Mouse (Mus musculus) liver, embryonic 12.5 days (tissue): ENCODE data around the gene Coro1c. TPM values are rescaled to one million over a fixed set of nuclear protein-coding genes. Genes with fewer than 3 reads are reported as not detected.
"Not testable (repeated sequence)": the region's sequence is repeated elsewhere in the genome, so short reads cannot be mapped to it uniquely, and the experiment has no call there.

Experiments used
- ATAC-seq: fragments of 200-750 bp; cut with Nextera tagmentation; 2 replicates; pipeline ENCODE4 v1.8.0; 2017; ENCODE audit warnings: moderate number of reproducible peaks, mild to moderate bottlenecking, moderate library complexity
- H3K27ac ChIP-seq: fragments of 300-500 bp; sonication (generic); 2 replicates; pipeline ENCODE4 v1.5.1; 2016; ENCODE audit warnings: mild to moderate bottlenecking
- H3K27me3 ChIP-seq: fragments of 300-500 bp; sonication (generic); replicated peaks from 2 replicates; pipeline ENCODE4 v1.6.1; 2016; ENCODE audit warnings: mild to moderate bottlenecking, moderate library complexity
- H3K36me3 ChIP-seq: fragments of 300-500 bp; sonication (generic); 2 replicates; pipeline ENCODE4 v1.6.1; 2016; ENCODE audit warnings: mild to moderate bottlenecking, moderate library complexity
- H3K4me1 ChIP-seq: fragments of 300-500 bp; sonication (generic); 2 replicates; pipeline ENCODE4 v1.6.1; 2016
- H3K4me2 ChIP-seq: fragments of 300-500 bp; sonication (generic); 2 replicates; pipeline ENCODE4 v1.6.1; 2016; ENCODE audit warnings: mild to moderate bottlenecking, moderate library complexity
- H3K4me3 ChIP-seq: fragments of 300-500 bp; sonication (generic); 2 replicates; pipeline ENCODE4 v1.5.1; 2016; ENCODE audit warnings: mild to moderate bottlenecking, moderate library complexity
- H3K9ac ChIP-seq: fragments of 300-500 bp; sonication (generic); 2 replicates; pipeline ENCODE4 v1.6.1; 2016; ENCODE audit warnings: mild to moderate bottlenecking, moderate library complexity
- H3K9me3 ChIP-seq: fragments of 300-500 bp; sonication (generic); replicated peaks from 2 replicates; pipeline ENCODE4 v1.6.1; 2016; ENCODE audit warnings: mild to moderate bottlenecking, moderate library complexity
- WGBS: fragments of 180-500 bp; shearing (Covaris S2); methylation state at CpG from one replicate; pipeline ENCODE4 v1.1.7; 2016; ENCODE audit not compliant: insufficient replicate concordance; 5-methylcytosine and 5-hydroxymethylcytosine counted together
- polyA plus RNA-seq: library from polyadenylated mRNA; unstranded; fragments of >200 nt; fragmentation: Nextera tagmentation; extraction: Ambion mirVana; gene quantifications from 2 replicates; pipeline ENCODE4 v1.2.1, GENCODE M21; 2016

Gene Coro1c
- polyA plus RNA-seq, 1 experiment from 2014 or later, result 78.7 TPM

- 13% methylated on average over 15 of the region's 15 CpGs for WGBS
- H3K4me2 ChIP-seq, result peak overlapping the region; percentile 29
Observed at GRCm38 (mm10) chr5:113815638-113816152, 92.9 kb downstream of the Coro1c start.

GRCm38 (mm10) chr5:113815041-113815389 lies 93.5 kb downstream of the Coro1c start:
- peaks cover 5% of the 10 kb centered on the region; the same call in 1 of the 2 replicates for H3K9me3 ChIP-seq
- H3K9ac ChIP-seq, result no peak overlapping the region
- H3K27me3 ChIP-seq, result peaks cover 23% of the 10 kb centered on the region
- WGBS, result 49% methylated on average over 11 of the region's 11 CpGs
- no peak for ATAC-seq
- no peaks in the 10 kb centered on the region for H3K36me3 ChIP-seq
- H3K4me2 ChIP-seq, result no peak overlapping the region
- H3K27ac ChIP-seq, result no peak overlapping the region
- no peak overlapping the region for H3K4me3 ChIP-seq
- H3K4me1 ChIP-seq, result no peaks in the 10 kb centered on the region

More at GRCm38 (mm10) chr5:113815638-113816152, 92.9 kb downstream of the Coro1c start:
- no peak overlapping the region for H3K4me3 ChIP-seq
- H3K4me1 ChIP-seq, result no peaks in the 10 kb centered on the region
- no peaks in the 10 kb centered on the region for H3K36me3 ChIP-seq
- peaks cover 5% of the 10 kb centered on the region; the same call in 1 of the 2 replicates for H3K9me3 ChIP-seq
- peaks cover 23% of the 10 kb centered on the region for H3K27me3 ChIP-seq
- no peak for ATAC-seq
- no peak overlapping the region for H3K27ac ChIP-seq
- H3K9ac ChIP-seq, result no peak overlapping the region

- Histone ChIP-seq H3K4me1 (no peaks in the 10 kb centered on the region), H3K36me3 (no peaks in the 10 kb centered on the region), H3K4me2 (no peak overlapping the region), H3K4me3 (no peak overlapping the region), H3K27ac (no peak overlapping the region), H3K9me3 (peaks cover 5% of the 10 kb centered on the region; the same call in 1 of the 2 replicates), H3K27me3 (peaks cover 23% of the 10 kb centered on the region), H3K9ac (no peak overlapping the region)
- WGBS, result 35% methylated on average over 27 of the region's 27 CpGs
- ATAC-seq, result no peak
Observed at GRCm38 (mm10) chr5:113814111-113815040, 94.2 kb downstream of the Coro1c start.

GRCm38 (mm10) chr5:113813608-113814007 lies 95.0 kb downstream of the Coro1c start:
- no peak overlapping the region for H3K27ac ChIP-seq
- peaks cover 20% of the 10 kb centered on the region for H3K27me3 ChIP-seq
- H3K4me3 ChIP-seq, result no peak overlapping the region
- H3K9ac ChIP-seq, result no peak overlapping the region
- ATAC-seq, result no peak
- no peaks in the 10 kb centered on the region for H3K36me3 ChIP-seq
- 16% methylated on average over 9 of the region's 9 CpGs for WGBS
- H3K9me3 ChIP-seq, result peaks cover 5% of the 10 kb centered on the region; the same call in 1 of the 2 replicates
- H3K4me2 ChIP-seq, result no peak overlapping the region
- H3K4me1 ChIP-seq, result no peaks in the 10 kb centered on the region

GRCm38 (mm10) chr5:113812638-113813037 lies 95.9 kb downstream of the Coro1c start:
- no peak for ATAC-seq
- H3K9ac ChIP-seq, result no peak overlapping the region
- H3K27me3 ChIP-seq, result peaks cover 26% of the 10 kb centered on the region
- no peak overlapping the region for H3K27ac ChIP-seq
- no peak overlapping the region for H3K4me3 ChIP-seq
- 53% methylated on average over 2 of the region's 2 CpGs for WGBS
- H3K4me1 ChIP-seq, result peaks cover 4% of the 10 kb centered on the region; the same call in 1 of the 2 replicates
- no peaks in the 10 kb centered on the region for H3K36me3 ChIP-seq
- H3K4me2 ChIP-seq, result no peak overlapping the region
- peaks cover 5% of the 10 kb centered on the region; the same call in 1 of the 2 replicates for H3K9me3 ChIP-seq

GRCm38 (mm10) chr5:113811824-113812420 lies 96.6 kb downstream of the Coro1c start:
- not testable (repeated sequence) for H3K36me3 ChIP-seq, H3K4me1 ChIP-seq, H3K4me3 ChIP-seq, H3K4me2 ChIP-seq, H3K9me3 ChIP-seq, H3K27ac ChIP-seq, H3K9ac ChIP-seq, ATAC-seq
- peaks cover 34% of the 10 kb centered on the region for H3K27me3 ChIP-seq
- WGBS, result 14% methylated on average over 11 of the region's 12 CpGs

- peaks cover 5% of the 10 kb centered on the region; the same call in 1 of the 2 replicates for H3K9me3 ChIP-seq
- H3K27me3 ChIP-seq, result peaks cover 35% of the 10 kb centered on the region
- 61% methylated on average over 4 of the region's 4 CpGs for WGBS
- no peak for ATAC-seq
- no peak overlapping the region for H3K4me2 ChIP-seq
- H3K36me3 ChIP-seq, result no peaks in the 10 kb centered on the region
- no peak overlapping the region for H3K9ac ChIP-seq
- peaks cover 10% of the 10 kb centered on the region for H3K4me1 ChIP-seq
- no peak overlapping the region for H3K27ac ChIP-seq
- no peak overlapping the region for H3K4me3 ChIP-seq
Observed at GRCm38 (mm10) chr5:113810111-113810510, 98.4 kb downstream of the Coro1c start.

GRCm38 (mm10) chr5:113808177-113808576 lies 100.4 kb downstream of the Coro1c start:
- WGBS, result 34% methylated on average over 2 of the region's 2 CpGs
- Histone ChIP-seq H3K36me3 (no peaks in the 10 kb centered on the region), H3K4me1 (peaks cover 18% of the 10 kb centered on the region), H3K27me3 (peaks cover 24% of the 10 kb centered on the region), H3K9me3 (peaks cover 5% of the 10 kb centered on the region; the same call in 1 of the 2 replicates), H3K4me3 (no peak overlapping the region), H3K27ac (no peak overlapping the region), H3K9ac (no peak overlapping the region), H3K4me2 (no peak overlapping the region)
- no peak for ATAC-seq

GRCm38 (mm10) chr5:113807712-113808111 lies 100.8 kb downstream of the Coro1c start:
- peaks cover 19% of the 10 kb centered on the region for H3K27me3 ChIP-seq
- H3K9ac ChIP-seq, result no peak overlapping the region
- peaks cover 18% of the 10 kb centered on the region for H3K4me1 ChIP-seq
- H3K4me2 ChIP-seq, result no peak overlapping the region
- WGBS, result 55% methylated on average over 9 of the region's 9 CpGs
- no peak overlapping the region for H3K4me3 ChIP-seq
- no peaks in the 10 kb centered on the region for H3K36me3 ChIP-seq
- no peak overlapping the region for H3K27ac ChIP-seq
- peaks cover 5% of the 10 kb centered on the region; the same call in 1 of the 2 replicates for H3K9me3 ChIP-seq
- no peak for ATAC-seq

GRCm38 (mm10) chr5:113806414-113806813 lies 102.1 kb downstream of the Coro1c start:
- no peak overlapping the region for H3K27ac ChIP-seq

GRCm38 (mm10) chr5:113805301-113805700 lies 103.3 kb downstream of the Coro1c start:
- Histone ChIP-seq H3K4me3 (no peak overlapping the region), H3K27ac (no peak overlapping the region)

More at GRCm38 (mm10) chr5:113806414-113806813, 102.1 kb downstream of the Coro1c start:
- no peak overlapping the region for H3K9ac ChIP-seq
- H3K4me3 ChIP-seq, result no peak overlapping the region
- H3K27me3 ChIP-seq, result peaks cover 18% of the 10 kb centered on the region
- no peak overlapping the region for H3K4me2 ChIP-seq
- ATAC-seq, result no peak
- H3K36me3 ChIP-seq, result no peaks in the 10 kb centered on the region
- peaks cover 18% of the 10 kb centered on the region for H3K4me1 ChIP-seq
- H3K9me3 ChIP-seq, result peaks cover 2% of the 10 kb centered on the region; the same call in 1 of the 2 replicates
- 12% methylated on average over 10 of the region's 10 CpGs for WGBS

More at GRCm38 (mm10) chr5:113805301-113805700, 103.3 kb downstream of the Coro1c start:
- Histone ChIP-seq H3K27me3 (peaks cover 21% of the 10 kb centered on the region), H3K36me3 (no peaks in the 10 kb centered on the region), H3K4me2 (no peak overlapping the region), H3K9me3 (no peaks in the 10 kb centered on the region), H3K4me1 (peaks cover 21% of the 10 kb centered on the region), H3K9ac (no peak overlapping the region)
- no peak for ATAC-seq
- WGBS, result 73% methylated on average over 9 of the region's 9 CpGs
